Mouse (Mus musculus): ENCODE measurements at regions not wholly inside any gene's neighbourhood (a gene's known extent, or its start where the extent isn't known, plus 50 kb on each side); places are given as distances from the start of the nearest gene placed in this dataset.
A peak's percentile ranks its signal among the peaks of the same experiment; 100 is the strongest.

DNA sequence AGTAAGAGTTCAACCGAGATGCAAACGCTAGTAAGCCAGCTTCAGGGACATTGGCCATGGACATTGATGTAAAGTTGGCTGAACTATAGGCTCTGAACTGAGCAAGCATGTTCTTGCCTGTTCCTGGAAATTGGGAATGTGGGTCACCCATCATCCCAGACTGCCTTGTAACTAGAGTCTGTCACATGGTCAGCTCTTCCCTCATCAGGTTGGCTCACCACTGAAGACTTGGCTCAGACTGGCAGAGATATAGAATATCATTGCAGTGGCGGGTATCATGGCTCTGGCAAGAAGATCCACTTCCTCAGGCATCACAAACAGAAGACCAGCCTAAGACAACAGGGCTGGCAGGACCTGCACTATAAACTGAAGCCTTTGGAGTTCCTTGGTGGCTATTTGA is 255.3 kb upstream of the Acvr2a start:
- no peak for DNase-seq
- Histone ChIP-seq H3K4me3 (replicated peaks; ENCODE audit: insufficient read depth, low read depth, low read length) (no peak overlapping the region), H3K27me3 (ENCODE audit: control insufficient read depth, insufficient read depth, low read length) (no peaks in the 10 kb centered on the region), H3K4me1 (ENCODE audit: control insufficient read depth, insufficient read depth, low read length) (no peaks in the 10 kb centered on the region), H3K27ac (ENCODE audit: insufficient read depth, low read length) (no peak overlapping the region)
- WGBS: 82% methylated on average over 3 of the region's 3 CpGs
- TF ChIP-seq CTCF (IDR thresholded peaks at IDR 0.05; ENCODE audit: borderline replicate concordance, insufficient read depth, low read depth, low read length) (no peak), POLR2A (IDR thresholded peaks at IDR 0.05; ENCODE audit: borderline replicate concordance, insufficient read depth, low read length) (no peak)

DNA sequence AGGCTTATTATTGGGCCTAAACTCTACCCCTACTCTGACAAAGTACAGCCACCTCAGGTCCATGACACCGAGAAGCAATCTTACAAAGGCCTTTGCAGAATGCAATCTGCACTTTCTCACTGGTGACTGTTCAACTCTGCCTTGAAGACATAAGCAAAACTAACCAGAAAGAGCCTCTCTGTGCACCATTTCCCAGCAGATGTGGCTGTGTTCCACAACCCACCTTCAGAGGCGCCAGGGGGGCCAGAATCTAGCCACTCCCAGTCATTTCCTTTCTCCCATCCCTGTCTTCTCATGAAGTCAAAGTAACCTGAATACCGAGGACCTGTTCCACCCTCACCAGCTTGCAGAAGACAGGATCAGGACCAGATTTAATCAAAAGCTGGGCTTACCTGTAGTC is 250.3 kb upstream of the Acvr2a start:
- TF ChIP-seq POLR2A (IDR thresholded peaks at IDR 0.05; ENCODE audit: borderline replicate concordance, insufficient read depth, low read length): no peak
- TF ChIP-seq CTCF (IDR thresholded peaks at IDR 0.05; ENCODE audit: borderline replicate concordance, insufficient read depth, low read depth, low read length): no peak
- no peak for DNase-seq
- Histone ChIP-seq H3K4me1 (ENCODE audit: control insufficient read depth, insufficient read depth, low read length) (no peaks in the 10 kb centered on the region), H3K27ac (ENCODE audit: insufficient read depth, low read length) (no peak overlapping the region), H3K4me3 (replicated peaks; ENCODE audit: insufficient read depth, low read depth, low read length) (no peak overlapping the region), H3K27me3 (ENCODE audit: control insufficient read depth, insufficient read depth, low read length) (no peaks in the 10 kb centered on the region)
- WGBS: 81% methylated on average over 3 of the region's 3 CpGs

DNA sequence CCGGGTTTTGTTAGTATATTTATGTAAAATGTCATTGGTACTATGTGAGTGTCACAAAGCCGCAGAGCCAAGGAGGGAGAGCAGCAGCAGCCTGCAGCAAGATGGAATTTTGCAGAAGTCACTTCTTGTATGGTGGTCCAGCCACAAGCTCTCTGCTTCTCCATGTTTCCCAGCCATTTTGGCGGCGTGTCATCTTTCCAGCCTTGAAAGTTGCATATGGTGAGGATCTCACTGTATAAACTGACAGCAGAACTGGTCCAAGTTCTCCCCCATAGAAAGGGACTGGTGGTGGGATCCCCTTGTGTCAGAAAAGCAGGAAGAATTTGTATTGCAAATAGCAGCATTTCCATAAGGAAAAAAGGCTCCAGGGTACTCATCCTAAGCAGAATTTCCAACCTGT is 249.7 kb upstream of the Acvr2a start:
- no peak for DNase-seq
- H3K4me3 ChIP-seq (replicated peaks; ENCODE audit: insufficient read depth, low read depth, low read length): no peak overlapping the region
- TF ChIP-seq CTCF (IDR thresholded peaks at IDR 0.05; ENCODE audit: borderline replicate concordance, insufficient read depth, low read depth, low read length): no peak
- TF ChIP-seq POLR2A (IDR thresholded peaks at IDR 0.05; ENCODE audit: borderline replicate concordance, insufficient read depth, low read length): no peak
- 80% methylated on average over 4 of the region's 4 CpGs for WGBS
- H3K27me3 ChIP-seq (ENCODE audit: control insufficient read depth, insufficient read depth, low read length): no peaks in the 10 kb centered on the region
- H3K27ac ChIP-seq (ENCODE audit: insufficient read depth, low read length): no peak overlapping the region
- no peaks in the 10 kb centered on the region for H3K4me1 ChIP-seq (ENCODE audit: control insufficient read depth, insufficient read depth, low read length)

DNA sequence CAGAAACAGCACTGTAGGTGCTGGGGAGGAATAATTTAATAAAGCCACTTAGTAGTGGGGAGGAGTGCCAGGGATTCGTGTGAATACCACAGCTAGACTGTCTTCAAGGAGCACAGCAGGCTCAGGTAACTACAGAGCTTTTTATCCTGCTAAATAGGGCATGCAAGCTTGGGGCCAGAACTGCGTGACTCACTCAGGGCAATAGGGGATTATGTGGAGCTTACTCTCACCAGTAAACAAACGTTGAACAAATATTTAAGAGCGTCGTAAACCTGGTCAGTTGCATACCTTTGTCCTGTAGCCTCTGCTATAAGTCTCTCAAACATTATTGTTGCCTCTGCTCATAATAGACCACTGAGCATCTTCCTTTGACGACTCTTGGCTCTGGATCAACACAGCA is 246.0 kb upstream of the Acvr2a start:
- no peaks in the 10 kb centered on the region for H3K4me1 ChIP-seq (ENCODE audit: control insufficient read depth, insufficient read depth, low read length)
- no peaks in the 10 kb centered on the region for H3K27me3 ChIP-seq (ENCODE audit: control insufficient read depth, insufficient read depth, low read length)
- no peak overlapping the region for H3K4me3 ChIP-seq (replicated peaks; ENCODE audit: insufficient read depth, low read depth, low read length)
- WGBS: 38% methylated on average over 6 of the region's 6 CpGs
- no peak overlapping the region for H3K27ac ChIP-seq (ENCODE audit: insufficient read depth, low read length)
- DNase-seq: peak in 1 of 2 experiments; percentile 21
- TF ChIP-seq POLR2A (IDR thresholded peaks at IDR 0.05; ENCODE audit: borderline replicate concordance, insufficient read depth, low read length) (no peak), CTCF (IDR thresholded peaks at IDR 0.05; ENCODE audit: borderline replicate concordance, insufficient read depth, low read depth, low read length) (no peak)

DNA sequence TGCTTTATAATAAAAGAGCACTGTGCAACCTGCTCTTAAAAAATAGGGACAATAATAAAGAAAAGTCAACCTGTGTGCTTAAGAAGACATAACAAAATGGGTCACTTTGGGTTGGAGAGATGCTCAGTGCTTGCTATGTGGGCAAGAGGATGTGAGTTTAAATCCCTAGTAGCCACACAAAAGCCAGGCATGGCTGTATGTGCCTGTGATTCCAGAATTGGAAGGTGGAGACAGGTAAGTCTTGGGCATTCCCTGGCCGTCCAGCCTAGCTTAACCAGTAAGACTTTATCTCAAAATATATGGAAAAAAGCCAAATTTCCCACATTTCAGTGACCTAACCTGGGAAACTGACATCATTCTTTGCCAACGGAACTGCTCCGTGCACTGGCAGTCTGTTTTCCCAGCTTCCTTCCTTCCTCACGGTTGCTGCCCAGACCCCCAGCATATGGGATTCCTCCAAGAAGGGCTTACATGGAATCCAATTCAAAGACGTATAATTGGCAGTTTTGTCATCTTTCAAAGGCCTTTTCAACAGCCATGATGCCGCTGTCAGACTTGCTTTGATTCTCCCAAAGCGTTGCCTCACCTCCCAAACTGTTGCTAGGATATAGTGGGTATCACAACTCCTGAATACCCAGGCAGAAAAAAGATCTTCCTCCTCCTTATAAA is 227.6 kb upstream of the Acvr2a start:
- H3K27ac ChIP-seq (ENCODE audit: insufficient read depth, low read length): no peak overlapping the region
- TF ChIP-seq POLR2A (IDR thresholded peaks at IDR 0.05; ENCODE audit: borderline replicate concordance, insufficient read depth, low read length) (no peak), CTCF (IDR thresholded peaks at IDR 0.05; ENCODE audit: borderline replicate concordance, insufficient read depth, low read depth, low read length) (no peak)
- 14% methylated on average over 7 of the region's 7 CpGs for WGBS

DNA sequence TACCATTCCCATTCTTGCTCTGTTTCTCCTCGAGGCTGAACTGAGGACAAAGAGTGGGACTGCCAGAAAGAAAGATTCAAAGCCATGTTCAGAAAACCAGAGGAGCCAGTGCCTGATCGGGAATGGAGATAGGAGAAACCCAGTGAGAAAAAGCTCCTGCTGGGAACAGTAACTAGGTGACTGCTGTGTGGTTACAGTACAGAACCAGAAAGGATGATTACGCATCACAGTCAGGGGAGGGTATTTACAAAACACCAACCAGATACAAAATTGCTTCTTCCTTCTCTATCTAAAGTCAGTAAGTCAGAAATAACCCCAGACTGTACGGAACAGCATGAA is 227.1 kb upstream of the Acvr2a start:
- WGBS: 49% methylated on average over 4 of the region's 4 CpGs
- Histone ChIP-seq H3K27me3 (ENCODE audit: control insufficient read depth, insufficient read depth, low read length) (no peaks in the 10 kb centered on the region), H3K27ac (ENCODE audit: insufficient read depth, low read length) (no peak overlapping the region), H3K4me1 (ENCODE audit: control insufficient read depth, insufficient read depth, low read length) (no peaks in the 10 kb centered on the region), H3K4me3 (replicated peaks; ENCODE audit: insufficient read depth, low read depth, low read length) (no peak overlapping the region)
- DNase-seq: no peak
- no peak for TF ChIP-seq POLR2A (IDR thresholded peaks at IDR 0.05; ENCODE audit: borderline replicate concordance, insufficient read depth, low read length)
- no peak for TF ChIP-seq CTCF (IDR thresholded peaks at IDR 0.05; ENCODE audit: borderline replicate concordance, insufficient read depth, low read depth, low read length)

More for the DNA sequence above, 227.6 kb upstream of the Acvr2a start:
- no peak overlapping the region for H3K4me3 ChIP-seq (replicated peaks; ENCODE audit: insufficient read depth, low read depth, low read length)
- no peak for DNase-seq
- H3K27me3 ChIP-seq (ENCODE audit: control insufficient read depth, insufficient read depth, low read length): no peaks in the 10 kb centered on the region
- H3K4me1 ChIP-seq (ENCODE audit: control insufficient read depth, insufficient read depth, low read length): no peaks in the 10 kb centered on the region

DNA sequence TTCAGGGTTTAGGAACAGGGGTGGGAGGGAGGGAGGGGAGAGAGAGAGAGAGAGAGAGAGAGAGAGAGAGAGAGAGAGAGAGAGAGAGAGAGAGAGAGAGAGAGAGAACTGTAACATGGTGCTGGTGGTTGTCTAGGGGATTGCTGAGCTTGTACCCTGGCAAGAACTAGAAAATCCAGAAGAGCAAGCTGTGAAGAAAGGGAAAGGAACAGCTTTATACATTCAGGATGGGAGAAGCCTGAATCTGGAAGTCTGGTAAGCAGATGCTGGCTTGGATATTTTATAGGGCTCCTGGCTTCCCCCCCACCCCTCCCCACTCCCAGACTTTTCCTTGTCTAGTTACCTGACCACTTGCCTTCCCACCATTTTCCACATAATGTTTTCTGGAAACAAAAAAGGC is 224.2 kb upstream of the Acvr2a start:
- TF ChIP-seq CTCF (IDR thresholded peaks at IDR 0.05; ENCODE audit: borderline replicate concordance, insufficient read depth, low read depth, low read length): no peak
- no peak for TF ChIP-seq POLR2A (IDR thresholded peaks at IDR 0.05; ENCODE audit: borderline replicate concordance, insufficient read depth, low read length)
- no peaks in the 10 kb centered on the region for H3K27me3 ChIP-seq (ENCODE audit: control insufficient read depth, insufficient read depth, low read length)
- DNase-seq: no peak
- no peaks in the 10 kb centered on the region for H3K4me1 ChIP-seq (ENCODE audit: control insufficient read depth, insufficient read depth, low read length)
- no peak overlapping the region for H3K4me3 ChIP-seq (replicated peaks; ENCODE audit: insufficient read depth, low read depth, low read length)
- H3K27ac ChIP-seq (ENCODE audit: insufficient read depth, low read length): no peak overlapping the region

DNA sequence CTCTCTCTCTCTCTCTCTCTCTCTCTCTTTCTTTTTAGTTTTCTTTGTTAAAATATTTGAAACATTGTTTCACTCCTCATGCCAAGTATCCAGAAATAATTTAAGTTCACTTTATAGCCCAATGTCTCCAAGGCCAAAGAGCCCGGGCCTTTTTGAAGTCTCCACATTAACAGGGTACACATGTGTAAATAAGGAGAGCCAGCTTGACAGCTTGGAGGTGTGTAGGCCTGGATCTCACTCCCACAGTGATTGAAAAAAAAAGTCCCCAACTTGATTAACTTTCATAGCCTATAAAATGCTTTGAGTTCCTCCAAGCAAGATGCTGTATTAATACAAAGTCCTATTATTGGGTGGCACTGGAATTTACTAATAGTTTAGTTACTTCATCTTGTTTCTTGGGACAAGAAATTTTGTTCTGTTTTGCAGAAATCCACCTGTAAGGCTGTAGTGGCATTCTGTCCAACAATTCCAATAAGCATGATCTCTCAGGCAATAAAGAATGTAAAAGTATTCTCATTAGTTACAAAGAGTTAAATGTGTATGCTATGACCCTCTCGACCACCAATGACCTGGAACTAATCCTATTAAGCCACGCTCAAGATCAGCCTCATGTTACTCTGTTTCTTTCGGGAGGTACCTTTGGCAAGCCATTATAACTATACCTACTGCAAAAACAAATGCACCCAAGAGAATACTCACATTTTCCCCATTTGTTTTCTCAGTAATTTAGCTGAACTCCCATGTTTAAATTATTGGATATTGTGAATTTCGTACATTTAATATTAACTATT is 215.9 kb upstream of the Acvr2a start:
- DNase-seq: no peak
- TF ChIP-seq POLR2A (IDR thresholded peaks at IDR 0.05; ENCODE audit: borderline replicate concordance, insufficient read depth, low read length) (no peak), CTCF (IDR thresholded peaks at IDR 0.05; ENCODE audit: borderline replicate concordance, insufficient read depth, low read depth, low read length) (no peak)
- H3K4me1 ChIP-seq (ENCODE audit: control insufficient read depth, insufficient read depth, low read length): no peaks in the 10 kb centered on the region
- 36% methylated on average over 5 of the region's 5 CpGs for WGBS
- no peaks in the 10 kb centered on the region for H3K27me3 ChIP-seq (ENCODE audit: control insufficient read depth, insufficient read depth, low read length)
- H3K4me3 ChIP-seq (replicated peaks; ENCODE audit: insufficient read depth, low read depth, low read length): no peak overlapping the region
- no peak overlapping the region for H3K27ac ChIP-seq (ENCODE audit: insufficient read depth, low read length)
